Mouse (Mus musculus) forebrain, embryonic 16.5 days (tissue): Measurements from ENCODE around the gene Calcoco1. TPM values are rescaled to one million over a fixed set of nuclear protein-coding genes. Genes with fewer than 3 reads are reported as not detected.
"Not testable (repeated sequence)": the region's sequence is repeated elsewhere in the genome, so short reads cannot be mapped to it uniquely, and the experiment has no call there.

ENCODE experiments used
- ATAC-seq: fragments of 200-750 bp; cut with Nextera tagmentation; 2 replicates; pipeline ENCODE4 v1.8.0; 2017; ENCODE audit warnings: mild to moderate bottlenecking, moderate library complexity
- H3K27ac ChIP-seq: fragments of 300-500 bp; sonication (generic); 2 replicates; pipeline ENCODE4 v1.5.1; 2014; ENCODE audit warnings: low read length, control low read depth
- H3K27me3 ChIP-seq: fragments of 300-500 bp; sonication (generic); replicated peaks from 2 replicates; pipeline ENCODE4 v1.6.1; 2014; ENCODE audit warnings: low read length; ENCODE audit not compliant: control insufficient read depth, insufficient read depth
- H3K36me3 ChIP-seq: fragments of 300-500 bp; sonication (generic); 2 replicates; pipeline ENCODE4 v1.6.1; 2014; ENCODE audit not compliant: control insufficient read depth, insufficient read depth
- H3K4me1 ChIP-seq: fragments of 300-500 bp; sonication (generic); replicated peaks from 2 replicates; pipeline ENCODE4 v1.6.1; 2014; ENCODE audit warnings: low read length; ENCODE audit not compliant: control insufficient read depth, insufficient read depth
- H3K4me2 ChIP-seq: fragments of 300-500 bp; sonication (generic); 2 replicates; pipeline ENCODE4 v1.6.1; 2014; ENCODE audit warnings: mild to moderate bottlenecking, low read length, control low read depth
- H3K4me3 ChIP-seq: fragments of 300-500 bp; sonication (generic); replicated peaks from 2 replicates; pipeline ENCODE4 v1.5.1; 2014; ENCODE audit warnings: mild to moderate bottlenecking, low read length, control low read depth
- H3K9ac ChIP-seq: fragments of 300-500 bp; sonication (generic); replicated peaks from 2 replicates; pipeline ENCODE4 v1.6.1; 2014; ENCODE audit warnings: low read depth, low read length, control low read depth
- H3K9me3 ChIP-seq: fragments of 300-500 bp; sonication (generic); 2 replicates; pipeline ENCODE4 v1.6.1; 2016; ENCODE audit warnings: low read length; ENCODE audit not compliant: control insufficient read depth
- WGBS: fragments of 180-500 bp; shearing (Covaris S2); extraction: QIAGEN DNeasy Blood & Tissue Kit; methylation state at CpG from one replicate; pipeline ENCODE4 v1.1.7; 2014; 5-methylcytosine and 5-hydroxymethylcytosine counted together
- microRNA counts: library from miRNA; unstranded; fragments of <30 nt; microRNA quantifications from one replicate; lab custom pipeline; 2016
- microRNA-seq: library from miRNA; unstranded; fragments of <30 nt; microRNA quantifications from one replicate; pipeline ENCODE4, GENCODE M21; 2017
- polyA plus RNA-seq: library from polyadenylated mRNA; unstranded; fragments of >200 nt; fragmentation: Nextera tagmentation; extraction: Ambion mirVana; gene quantifications from 2 replicates; pipeline ENCODE4 v1.2.1, GENCODE M21; 2015

The Calcoco1 gene
- polyA plus RNA-seq, 1 experiment from 2014 or later, result 80.6 TPM

DNA sequence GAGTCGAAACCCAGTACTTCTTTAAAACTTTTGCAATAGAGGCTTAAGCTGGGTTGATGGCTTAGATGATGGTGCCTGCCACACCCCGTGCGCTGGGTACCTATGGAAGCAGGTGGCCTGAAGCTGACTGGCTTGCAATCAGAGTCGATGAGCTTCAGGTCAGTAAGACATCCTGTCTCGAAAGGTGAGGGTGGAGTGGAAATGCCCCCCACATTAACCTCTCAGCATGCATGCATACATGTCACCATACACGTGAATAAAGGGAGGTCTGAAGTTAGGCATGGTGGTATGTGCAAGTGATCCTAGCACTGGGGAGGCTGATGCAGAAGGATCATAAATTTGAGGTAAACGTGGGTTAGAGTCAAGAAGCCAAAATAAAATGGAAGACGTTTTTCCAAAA, 52.4 kb downstream of the Calcoco1 start:
- Histone ChIP-seq H3K36me3 (peaks cover 16% of the 10 kb centered on the region), H3K4me2 (peak overlapping the region; percentile 64), H3K4me1 (peaks cover 37% of the 10 kb centered on the region), H3K27me3 (no peaks in the 10 kb centered on the region), H3K9ac (no peak overlapping the region), H3K27ac (no peak overlapping the region), H3K9me3 (no peaks in the 10 kb centered on the region), H3K4me3 (no peak overlapping the region)
- 86% methylated on average over 8 of the region's 8 CpGs for WGBS
- ATAC-seq, result no peak

DNA sequence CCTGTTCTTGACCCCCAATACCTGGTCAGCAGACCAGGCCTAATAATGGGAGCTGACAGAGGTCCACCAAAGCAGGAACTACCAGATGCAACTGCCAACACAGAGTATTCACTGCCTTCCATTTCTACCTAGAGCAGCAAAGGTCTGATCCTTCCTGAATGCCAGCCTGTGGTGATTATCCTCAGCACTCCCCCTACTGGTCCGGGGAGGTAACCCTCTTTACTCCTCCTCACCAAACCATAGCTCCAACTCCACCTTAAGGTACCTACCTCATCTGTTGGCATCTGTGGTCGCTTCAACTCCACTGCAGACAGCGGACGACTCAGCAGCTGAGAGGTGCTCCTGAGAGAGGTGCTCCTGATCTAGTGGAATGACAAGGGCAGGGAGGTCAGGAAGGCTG, 56.5 kb downstream of the Calcoco1 start:
- 0 out of 2 replicates have a peak, but pooled peaks have one; percentile 16 for ATAC-seq
- Histone ChIP-seq H3K4me3 (no peak overlapping the region), H3K4me2 (no peak overlapping the region), H3K27ac (no peak overlapping the region), H3K9me3 (no peaks in the 10 kb centered on the region), H3K27me3 (no peaks in the 10 kb centered on the region), H3K36me3 (peaks cover 45% of the 10 kb centered on the region), H3K9ac (no peak overlapping the region), H3K4me1 (peaks cover 10% of the 10 kb centered on the region)
- WGBS, result 47% methylated on average over 4 of the region's 4 CpGs

DNA sequence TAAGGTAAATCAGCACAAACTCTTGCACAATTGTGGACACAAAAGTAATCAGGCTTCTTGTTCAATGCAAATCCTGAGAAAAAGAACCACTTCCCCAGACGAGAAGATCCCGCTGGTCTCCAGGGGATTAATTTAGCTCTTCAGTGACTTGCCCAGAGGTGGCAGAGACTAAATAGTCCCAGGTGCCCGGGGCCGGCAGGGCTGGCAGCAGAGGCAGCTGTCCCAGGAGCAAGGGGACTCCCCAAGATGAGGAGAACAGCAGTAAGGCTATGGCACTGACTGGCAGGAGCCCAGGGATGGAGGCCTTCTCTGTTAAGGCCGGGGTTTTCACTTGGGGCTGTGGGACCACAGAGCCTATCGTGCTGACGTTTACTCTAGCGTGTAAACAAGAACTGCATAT, 58.2 kb downstream of the Calcoco1 start:
- H3K27ac ChIP-seq, result no peak overlapping the region
- H3K36me3 ChIP-seq, result peaks cover 45% of the 10 kb centered on the region
- H3K27me3 ChIP-seq, result no peaks in the 10 kb centered on the region
- ATAC-seq, result no peak
- no peak overlapping the region for H3K9ac ChIP-seq
- H3K4me1 ChIP-seq, result no peaks in the 10 kb centered on the region
- no peak overlapping the region for H3K4me3 ChIP-seq
- no peak overlapping the region for H3K4me2 ChIP-seq
- no peaks in the 10 kb centered on the region for H3K9me3 ChIP-seq
- 92% methylated on average over 8 of the region's 8 CpGs for whole genome bisulfite sequencing

DNA sequence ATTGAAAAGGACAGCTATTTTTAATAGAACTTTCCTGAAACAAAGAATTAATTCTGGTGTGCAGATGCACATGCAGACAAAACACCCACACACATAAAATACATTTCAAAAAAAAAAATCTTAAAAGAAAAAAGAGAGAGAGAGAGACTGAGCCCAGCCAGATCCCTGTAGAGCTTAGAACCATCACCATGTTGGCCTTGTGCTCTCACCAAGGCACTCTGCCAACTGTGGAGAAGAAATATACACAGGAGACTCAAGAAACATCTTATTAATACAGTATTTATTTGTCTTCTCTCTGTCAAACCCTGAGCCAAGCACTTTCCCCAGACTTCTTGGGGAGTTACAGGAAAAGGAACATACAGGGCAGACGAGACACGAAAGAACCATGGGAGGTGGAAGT, 59.4 kb downstream of the Calcoco1 start:
- no CpG with 5 or more reads among the region's 2 CpGs for WGBS
- H3K27ac ChIP-seq, H3K4me3 ChIP-seq, H3K4me1 ChIP-seq, H3K4me2 ChIP-seq, H3K27me3 ChIP-seq, H3K9me3 ChIP-seq, H3K9ac ChIP-seq, ATAC-seq: not testable (repeated sequence)
- peaks cover 45% of the 10 kb centered on the region for H3K36me3 ChIP-seq

DNA sequence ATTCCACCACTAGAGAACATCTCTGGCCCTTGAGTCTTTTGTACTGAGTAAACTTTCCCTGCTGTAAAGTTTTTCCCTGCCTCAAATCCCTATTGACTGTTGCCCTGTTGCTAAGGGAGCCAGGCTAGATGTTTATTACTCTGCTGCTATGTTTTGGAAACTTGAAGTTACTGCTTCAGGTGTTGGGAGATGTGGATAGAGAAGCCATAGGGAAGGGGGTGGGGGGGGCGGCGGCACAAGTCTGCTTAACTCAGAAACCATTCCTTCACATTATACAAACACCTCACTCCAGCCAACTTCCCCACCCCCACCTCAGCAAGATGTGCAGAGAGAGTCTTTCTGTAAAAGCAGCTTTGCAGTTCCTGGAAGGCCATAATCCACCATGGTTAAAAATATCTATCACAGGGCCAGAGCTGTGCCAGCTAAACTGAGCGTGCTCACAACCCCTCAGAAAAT, 64.0 kb downstream of the Calcoco1 start:
- H3K27ac ChIP-seq, result peak overlapping the region; percentile 58; the same call in 1 of the 2 replicates
- H3K4me2 ChIP-seq, result no peak overlapping the region
- no peaks in the 10 kb centered on the region for H3K27me3 ChIP-seq
- H3K9ac ChIP-seq, result no peak overlapping the region
- no peak overlapping the region for H3K4me3 ChIP-seq
- H3K36me3 ChIP-seq, result peaks cover 16% of the 10 kb centered on the region; the same call in 1 of the 2 replicates
- 69% methylated on average over 3 of the region's 3 CpGs for WGBS
- H3K4me1 ChIP-seq, result peaks cover 13% of the 10 kb centered on the region
- H3K9me3 ChIP-seq, result no peaks in the 10 kb centered on the region
- ATAC-seq, result no peak

MicroRNAs encoded within 50 kb of the gene (microRNA counts, 519-probe panel; counts per million panel counts)
- 2,227 counts per million, percentile 47 among the panel's probes with 10 or more counts for microRNA mmu-miR-688 (lab: Ali Mortazavi, UCI)

Small RNA genes lying within 50 kb of the gene (microRNA-seq; reads per million reads assigned to microRNA genes)
- gene Mir688, result not detected

Other genes starting within 250 kb of the Calcoco1 start
- gene Gm10337, start 218.5 kb downstream of the Calcoco1 start, polyA plus RNA-seq, result 17.3 and 22.2 TPM in 2 replicates
- gene Map3k12, start 205.1 kb downstream of the Calcoco1 start, polyA plus RNA-seq, result 58.7 and 69.5 TPM in 2 replicates
- 97.2 and 114 TPM in 2 replicates for gene Tarbp2, start 204.0 kb downstream of the Calcoco1 start, polyA plus RNA-seq
- 2.9 and 3.1 TPM in 2 replicates for gene Npff, start 197.2 kb downstream of the Calcoco1 start, polyA plus RNA-seq
- not detected in 2 replicates for gene Gm28047, start 97.1 kb downstream of the Calcoco1 start, polyA plus RNA-seq
- gene Atf7, start 96.7 kb downstream of the Calcoco1 start, polyA plus RNA-seq, result 26.8 and 27.5 TPM in 2 replicates
- gene Atp5g2, start 49.8 kb downstream of the Calcoco1 start, polyA plus RNA-seq, result 50.4 and 56.5 TPM in 2 replicates
- not detected in 2 replicates for gene Hoxc13, start 198.9 kb upstream of the Calcoco1 start, polyA plus RNA-seq
- gene Hoxc12, start 214.6 kb upstream of the Calcoco1 start, polyA plus RNA-seq, result not detected in 2 replicates
- not detected in 2 replicates for gene Hoxc11, start 232.2 kb upstream of the Calcoco1 start, polyA plus RNA-seq
- gene Hoxc10, start 244.6 kb upstream of the Calcoco1 start, polyA plus RNA-seq, result not detected in 2 replicates
- not detected in 2 replicates for gene Hoxc5, start 245.3 kb upstream of the Calcoco1 start, polyA plus RNA-seq